Mouse (Mus musculus) ZHBTc4 (cell line): ENCODE data around the gene Ldb1.

Source experiments
- DNase-seq: peaks from one replicate; pipeline ENCODE4 v3.0.0-alpha.2; 2011; ENCODE audit warnings: low read depth, low spot score

Ldb1 gene

DNA sequence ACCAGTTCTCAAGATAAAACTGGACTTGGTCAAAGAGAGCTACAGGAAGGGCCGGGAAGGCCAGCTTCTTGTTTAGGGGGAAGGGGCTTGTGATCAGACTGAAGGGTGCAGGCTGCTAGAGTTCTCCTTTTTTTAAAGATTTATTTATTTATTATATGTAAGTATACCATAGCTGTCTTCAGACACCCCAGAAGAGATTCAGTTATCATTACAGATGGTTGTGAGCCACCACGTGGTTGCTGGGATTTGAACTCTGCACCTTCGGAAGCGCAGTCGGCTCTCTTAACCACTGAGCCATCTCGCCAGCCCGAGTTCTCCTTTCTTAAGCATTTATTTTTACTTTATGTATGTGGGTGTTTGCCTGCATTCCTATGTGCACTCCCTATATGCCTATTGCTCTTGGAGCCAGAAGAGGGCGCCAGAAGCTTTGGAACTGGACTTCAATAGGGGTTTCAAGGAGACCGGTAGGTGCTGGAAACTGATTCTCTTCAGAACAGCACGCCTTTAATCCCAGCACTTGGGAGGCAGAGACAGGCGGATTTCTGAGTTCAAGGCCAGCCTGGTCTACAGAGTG, 16.2 kb downstream of the Ldb1 start:
- DNase-seq = peak; percentile 84

DNA sequence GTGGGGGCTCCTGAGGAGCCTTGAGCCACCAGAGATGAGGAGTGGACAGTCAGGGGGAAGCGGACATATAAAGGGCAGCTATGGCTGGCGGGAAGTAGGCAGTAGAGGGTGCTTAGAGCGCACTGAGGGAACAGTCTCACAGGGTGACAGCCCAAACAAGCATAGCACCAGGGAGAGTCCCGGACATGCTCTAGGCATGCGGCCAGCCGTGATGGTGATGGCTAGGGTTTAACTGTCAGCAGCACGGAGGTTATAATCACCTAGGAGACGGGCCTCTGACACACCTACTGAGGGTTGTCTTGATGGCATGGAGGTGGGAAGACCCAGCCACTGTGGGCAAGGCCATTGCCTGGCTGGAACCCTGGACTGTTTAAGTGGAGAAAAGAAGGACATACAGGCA, 18.4 kb downstream of the Ldb1 start:
- no peak for DNase-seq

GRCm38 (mm10) chr19:46024959-46025358, 20.1 kb downstream of the Ldb1 start:
- DNase-seq = no peak

DNA sequence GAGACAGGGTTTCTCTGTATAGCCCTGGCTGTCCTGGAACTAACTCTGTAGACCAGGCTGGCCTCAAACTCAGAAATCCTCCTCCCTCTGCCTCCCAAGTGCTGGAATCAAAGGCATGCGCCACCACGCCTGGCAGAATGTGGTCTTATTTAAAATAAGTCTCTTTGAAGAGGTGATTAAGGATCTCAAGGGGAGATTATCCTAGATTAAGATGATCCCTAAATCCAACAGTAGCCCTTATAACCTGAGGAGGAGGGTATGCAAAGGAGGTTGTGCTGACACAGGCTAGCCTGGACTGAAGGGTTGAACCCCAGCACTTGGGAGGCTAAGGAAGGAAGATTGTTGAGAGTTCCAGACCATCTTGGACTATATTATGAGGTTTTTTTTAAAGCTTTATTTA, 29.0 kb downstream of the Ldb1 start:
- DNase-seq = no peak

DNA sequence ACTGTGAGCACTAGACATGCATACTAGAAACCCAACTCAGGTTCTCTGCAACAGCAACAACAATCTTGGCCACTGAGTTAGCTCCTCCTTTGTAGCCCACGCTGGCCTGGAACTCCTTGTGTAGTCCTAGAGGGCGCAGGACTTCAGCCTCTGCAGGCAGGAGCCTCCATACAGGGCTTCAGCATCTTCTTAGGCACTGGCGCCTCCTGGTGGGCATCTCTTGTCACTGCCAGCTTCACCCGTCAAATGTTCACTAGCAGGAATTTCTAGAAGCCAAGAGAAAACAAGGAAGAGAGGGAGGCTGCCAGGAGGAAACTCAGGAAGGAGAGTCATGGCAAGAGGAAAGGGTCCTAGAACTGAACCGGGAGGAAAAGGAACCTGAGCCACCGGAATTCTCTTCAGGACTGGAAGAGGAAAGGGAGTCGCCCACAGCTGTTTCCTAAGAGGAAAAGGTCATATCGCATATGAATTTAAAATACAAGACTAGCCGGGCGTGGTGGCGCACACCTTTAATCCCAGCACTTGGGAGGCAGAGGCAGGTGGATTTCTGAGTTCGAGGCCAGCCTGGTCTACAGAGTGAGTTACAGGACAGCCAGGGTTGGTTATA, 30.3 kb downstream of the Ldb1 start:
- DNase-seq = peak; percentile 96

DNA sequence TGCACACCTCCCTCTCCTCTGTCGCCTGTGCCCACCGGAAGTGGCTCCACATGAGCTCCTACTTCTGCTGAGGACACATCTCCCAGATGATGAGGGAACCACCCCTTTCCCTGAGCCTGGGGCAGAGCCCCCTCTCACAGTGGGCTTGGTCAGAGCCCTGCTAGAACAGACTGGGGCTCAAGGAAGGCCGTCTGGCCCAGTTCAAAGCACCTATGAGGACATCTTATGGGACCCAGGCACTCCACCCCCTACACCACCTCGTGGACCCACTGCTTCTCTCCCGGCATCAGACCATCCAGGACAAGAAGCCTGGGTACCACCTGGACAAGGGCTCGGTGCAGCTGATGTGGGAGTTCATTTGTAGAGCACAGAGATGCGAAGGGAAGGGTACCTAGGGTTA, 39.3 kb downstream of the Ldb1 start:
- DNase-seq = no peak

DNA sequence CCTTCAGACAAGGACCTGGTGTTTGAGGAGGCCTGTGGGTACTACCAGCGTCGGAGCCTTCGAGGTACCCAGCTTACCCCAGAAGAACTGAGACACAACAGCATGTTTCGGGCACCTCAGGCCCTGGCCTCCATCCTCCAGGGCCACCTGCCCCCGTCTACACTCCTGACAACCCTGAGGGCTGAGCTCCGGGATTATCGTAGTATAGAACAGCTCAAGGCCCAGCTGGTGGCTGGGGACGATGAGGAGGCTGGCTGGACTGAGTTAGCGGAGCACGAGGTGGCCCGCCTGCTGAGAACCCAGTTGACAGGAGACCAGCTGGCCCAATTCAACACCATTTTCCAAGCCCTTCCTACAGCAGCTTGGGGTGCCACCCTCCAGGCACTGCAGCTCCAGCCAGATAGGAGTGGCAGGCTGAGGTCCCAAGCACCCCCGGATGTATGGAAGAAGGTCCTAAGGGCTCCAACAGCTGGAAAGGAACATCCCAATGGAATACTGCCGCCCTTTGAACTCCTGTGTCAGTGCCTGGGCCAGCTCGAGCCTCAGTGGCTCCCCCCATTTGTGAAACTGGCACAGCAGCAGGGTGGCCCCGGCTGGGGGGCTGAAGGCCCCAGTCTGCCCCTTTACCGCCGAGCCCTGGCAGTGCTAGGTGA, 40.1 kb downstream of the Ldb1 start:
- DNase-seq = no peak

GRCm38 (mm10) chr19:46003371-46004226, 41.4 kb downstream of the Ldb1 start, which contains the start of gene Hps6:
Gene Hps6 (plus strand): TSS chr19:46003508.
- peak; percentile 96 for DNase-seq

DNA sequence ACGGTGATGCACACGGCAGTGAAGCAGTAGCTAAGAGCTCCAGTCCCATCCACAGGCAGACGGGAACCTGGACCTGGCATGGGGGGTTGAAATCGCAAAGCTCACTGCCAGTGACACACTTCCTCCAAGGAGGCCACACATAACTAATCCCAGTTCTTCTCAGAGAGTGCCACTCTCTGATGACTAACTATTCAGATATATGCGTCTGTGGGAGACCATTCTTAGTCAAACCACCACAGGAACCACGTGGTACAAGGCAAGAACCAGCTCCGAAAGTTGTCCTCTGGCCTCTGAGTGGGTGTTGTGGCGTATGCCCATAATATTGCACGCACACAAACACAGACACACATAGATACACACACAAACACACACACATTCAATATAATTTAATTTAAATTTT, 42.7 kb downstream of the Ldb1 start:
- DNase-seq = no peak

DNA sequence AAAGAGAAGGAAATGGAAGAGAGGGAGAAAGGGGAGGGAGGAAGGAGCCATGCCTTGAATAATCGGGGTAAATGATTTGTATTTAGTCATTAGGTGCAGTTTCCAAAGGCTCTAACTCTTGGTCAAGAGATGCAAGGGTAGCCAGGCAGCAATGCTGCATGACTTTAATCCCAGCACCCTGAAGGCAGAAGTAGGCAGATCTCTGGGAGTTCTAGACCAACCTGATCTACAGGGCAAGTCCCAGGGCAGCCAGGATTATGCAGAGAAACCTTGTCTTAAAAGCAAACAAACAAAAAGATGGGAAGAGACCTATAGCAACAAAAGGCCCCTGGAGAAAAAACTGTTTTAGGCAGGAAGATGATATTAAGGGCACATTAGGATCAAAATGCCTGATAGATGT, 45.6 kb downstream of the Ldb1 start:
- DNase-seq = no peak

GRCm38 (mm10) chr19:45998694-45999217, 46.3 kb downstream of the Ldb1 start:
- no peak for DNase-seq

GRCm38 (mm10) chr19:45997785-45998693, 47.0 kb downstream of the Ldb1 start, which contains the start of gene Armh3:
Gene Armh3 (minus strand): TSS chr19:45998488.
- DNase-seq = peak; percentile 97

DNA sequence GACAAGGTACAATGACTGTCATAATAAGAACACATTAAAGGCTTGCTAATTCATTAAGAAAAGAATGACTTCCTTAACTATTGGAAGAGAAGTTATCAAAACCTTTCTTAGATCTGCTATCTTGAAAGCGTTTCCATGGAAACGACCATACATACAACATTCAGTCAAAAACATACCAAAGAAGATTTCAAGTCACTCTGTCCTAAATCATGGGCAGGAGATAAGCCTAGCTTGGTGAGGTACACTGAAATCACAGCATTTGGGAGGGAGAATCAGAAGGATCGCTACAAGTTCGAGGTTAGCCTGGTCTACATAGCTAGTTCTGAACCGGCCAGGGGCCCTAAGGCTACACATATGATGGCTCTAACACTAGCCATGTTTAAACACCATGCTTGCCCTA, 47.6 kb downstream of the Ldb1 start:
- no peak for DNase-seq

DNA sequence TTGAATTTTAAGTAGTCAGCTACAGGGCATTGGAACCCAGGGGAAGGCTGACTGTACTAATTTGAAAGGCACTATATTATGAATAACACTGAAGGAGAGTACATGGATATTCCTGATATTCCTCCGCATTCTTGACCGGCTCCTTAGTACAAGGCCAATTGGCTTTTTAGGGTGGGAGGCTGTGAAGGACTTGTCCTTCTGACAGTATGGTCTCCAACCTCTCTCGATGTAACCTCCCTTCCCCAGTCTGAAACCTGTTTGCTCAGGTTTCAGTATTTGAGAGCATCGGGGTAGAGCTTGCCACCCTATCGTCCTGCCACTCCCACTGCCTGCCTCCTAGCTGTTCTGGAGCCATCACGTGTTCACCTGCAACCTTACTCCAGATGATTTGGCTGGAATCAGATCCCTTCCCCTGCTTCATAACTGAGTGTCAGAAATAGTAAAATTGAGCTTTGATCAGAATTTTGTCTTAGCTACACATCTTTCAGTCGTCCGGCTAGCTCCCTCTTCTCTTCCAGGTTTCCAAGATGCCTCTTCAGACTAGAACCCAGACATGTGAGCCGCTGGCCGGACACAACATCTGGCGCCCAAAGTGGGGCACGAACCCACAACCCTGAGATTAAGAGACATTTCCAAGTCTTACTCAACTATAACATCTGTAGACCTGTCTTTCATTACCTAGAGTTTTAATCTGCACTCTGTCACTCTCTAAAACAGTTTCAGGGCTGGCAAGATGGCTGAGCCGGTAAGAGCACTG, 50.9 kb downstream of the Ldb1 start:
- DNase-seq = peak; percentile 81

- peak; percentile 83 for DNase-seq
These were observed 51.6 kb downstream of the Ldb1 start for GRCm38 (mm10) chr19:45993441-45993840.

- DNase-seq = no peak
These were observed 53.8 kb downstream of the Ldb1 start for GRCm38 (mm10) chr19:45991171-45991570.

GRCm38 (mm10) chr19:45988238-45988637, 56.8 kb downstream of the Ldb1 start:
- DNase-seq = no peak

- DNase-seq = no peak
These were observed 60.6 kb downstream of the Ldb1 start for GRCm38 (mm10) chr19:45984379-45984778.
